Mouse (Mus musculus) midbrain, embryonic 15.5 days (tissue): ENCODE measurements around the gene Asb4. TPM values are rescaled to one million over a fixed set of nuclear protein-coding genes. Genes with fewer than 3 reads are reported as not detected.
"Not testable (repeated sequence)": the region's sequence is repeated elsewhere in the genome, so short reads cannot be mapped to it uniquely, and the experiment has no call there.

Source experiments
- ATAC-seq: fragments of 200-750 bp; cut with Nextera tagmentation; replicated peaks from 2 replicates; pipeline ENCODE4 v1.8.0; 2017; ENCODE audit warnings: moderate TSS enrichment
- H3K27ac ChIP-seq: fragments of 300-500 bp; sonication (generic); 2 replicates; pipeline ENCODE4 v1.5.1; 2015; ENCODE audit warnings: mild to moderate bottlenecking, inconsistent platforms
- H3K27me3 ChIP-seq: fragments of 300-500 bp; sonication (generic); replicated peaks from 2 replicates; pipeline ENCODE4 v1.6.1; 2015; ENCODE audit warnings: inconsistent platforms
- H3K36me3 ChIP-seq: fragments of 300-500 bp; sonication (generic); replicated peaks from 2 replicates; pipeline ENCODE4 v1.6.1; 2015; ENCODE audit warnings: inconsistent platforms
- H3K4me1 ChIP-seq: fragments of 300-500 bp; sonication (generic); 2 replicates; pipeline ENCODE4 v1.6.1; 2015; ENCODE audit warnings: inconsistent platforms
- H3K4me2 ChIP-seq: fragments of 300-500 bp; sonication (generic); 2 replicates; pipeline ENCODE4 v1.6.1; 2015; ENCODE audit warnings: inconsistent platforms, mild to moderate bottlenecking, moderate library complexity
- H3K4me3 ChIP-seq: fragments of 300-500 bp; sonication (generic); 2 replicates; pipeline ENCODE4 v1.5.1; 2015; ENCODE audit warnings: mild to moderate bottlenecking, inconsistent platforms
- H3K9ac ChIP-seq: fragments of 300-500 bp; sonication (generic); 2 replicates; pipeline ENCODE4 v1.6.1; 2015; ENCODE audit warnings: mild to moderate bottlenecking, inconsistent platforms
- H3K9me3 ChIP-seq: fragments of 300-500 bp; sonication (generic); 2 replicates; pipeline ENCODE4 v1.6.1; 2016; ENCODE audit warnings: inconsistent platforms
- WGBS: fragments of 180-500 bp; shearing (Covaris S2); methylation state at CpG from one replicate; pipeline ENCODE4 v1.1.7; 2015; ENCODE audit warnings: mixed read lengths; 5-methylcytosine and 5-hydroxymethylcytosine counted together
- polyA plus RNA-seq: library from polyadenylated mRNA; unstranded; fragments of >200 nt; fragmentation: Nextera tagmentation; extraction: Ambion mirVana; gene quantifications from 2 replicates; pipeline ENCODE4 v1.2.1, GENCODE M21; 2015

The Asb4 gene
- 17.5 and 17.6 TPM in 2 replicates for polyA plus RNA-seq

DNA sequence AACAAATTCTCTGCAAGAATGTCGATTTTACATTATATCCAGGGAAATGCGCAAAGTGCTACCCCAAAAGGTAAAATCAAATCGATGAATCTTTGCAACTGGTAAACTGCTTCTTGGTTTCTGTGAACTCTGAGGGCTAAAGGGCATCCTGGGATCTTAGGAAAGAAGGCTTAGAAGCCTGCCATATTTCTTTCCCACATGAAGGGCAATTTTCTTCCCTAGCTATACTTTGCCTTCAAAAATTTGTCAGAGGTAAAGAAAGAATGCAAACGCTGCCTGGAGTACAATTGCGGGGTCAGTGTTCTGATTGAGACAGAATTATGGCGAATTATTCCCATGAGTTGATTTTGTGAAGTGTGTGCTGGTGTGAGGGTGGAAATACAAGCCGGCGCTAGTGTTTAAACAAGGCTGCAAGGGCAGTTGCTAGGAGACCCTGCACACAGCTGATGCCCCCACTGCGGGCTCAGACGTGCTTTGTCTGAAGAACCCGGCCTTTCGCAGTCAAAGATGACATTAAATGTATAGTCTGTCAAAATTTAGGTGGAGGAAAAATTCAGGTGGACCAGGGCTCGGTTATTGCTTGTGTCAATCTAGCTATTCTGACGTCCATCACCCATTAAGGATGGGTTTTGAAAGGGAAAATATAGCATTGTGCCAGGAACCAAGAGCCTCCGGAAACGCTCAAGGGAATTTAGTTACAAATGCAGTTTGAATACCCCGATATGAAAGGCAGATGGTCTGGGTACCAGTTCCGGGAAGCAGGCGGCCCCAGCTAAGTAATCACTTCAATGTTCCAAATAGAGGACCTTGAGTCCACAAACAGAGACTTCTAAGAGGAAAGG is at the start of gene Asb4:
Gene Asb4, plus strand, starts transcription at position 51 of the 842 bp plus-strand sequence.
- peak within 1 kb of the TSS; percentile 29; the same call in 1 of the 2 replicates for H3K9ac ChIP-seq
- H3K4me2 ChIP-seq: peak within 1 kb of the TSS; percentile 53
- peak; percentile 71 for ATAC-seq
- 3% methylated on average over 19 of the region's 19 CpGs for WGBS
- H3K27ac ChIP-seq: peak within 1 kb of the TSS; percentile 76
- no peaks in the 10 kb centered on the region for H3K36me3 ChIP-seq
- H3K27me3 ChIP-seq: no peaks in the 10 kb centered on the region
- peak within 1 kb of the TSS; percentile 28 for H3K4me3 ChIP-seq
- peaks cover 51% of the 10 kb centered on the region for H3K4me1 ChIP-seq
- H3K9me3 ChIP-seq: no peaks in the 10 kb centered on the region

DNA sequence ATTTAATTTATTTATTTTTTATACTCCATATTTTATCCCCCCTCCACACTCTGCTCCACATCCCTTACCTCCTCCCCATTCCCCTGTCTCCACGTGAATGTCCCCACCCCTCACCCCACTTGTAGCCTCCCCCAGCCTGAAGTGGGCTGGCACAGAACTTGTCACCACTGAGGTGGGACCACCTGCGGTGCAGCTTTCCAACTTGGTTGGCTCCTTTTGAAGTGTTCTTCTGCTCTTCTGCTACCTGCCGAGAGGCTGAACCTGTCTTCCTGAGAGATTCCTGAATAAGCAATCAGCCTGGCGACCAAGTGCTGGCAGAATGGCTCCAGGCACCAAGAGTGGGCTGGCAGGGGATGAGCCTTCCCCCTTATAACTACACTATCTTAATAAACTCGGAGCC is 49.2 kb upstream of the Asb4 start:
- WGBS: 52% methylated on average over 5 of the region's 5 CpGs
- H3K4me3 ChIP-seq: no peak overlapping the region
- no peaks in the 10 kb centered on the region for H3K9me3 ChIP-seq
- no peaks in the 10 kb centered on the region for H3K36me3 ChIP-seq
- no peak overlapping the region for H3K9ac ChIP-seq
- no peak overlapping the region for H3K27ac ChIP-seq
- no peaks in the 10 kb centered on the region for H3K4me1 ChIP-seq
- H3K4me2 ChIP-seq: no peak overlapping the region
- no peak for ATAC-seq
- no peaks in the 10 kb centered on the region for H3K27me3 ChIP-seq

DNA sequence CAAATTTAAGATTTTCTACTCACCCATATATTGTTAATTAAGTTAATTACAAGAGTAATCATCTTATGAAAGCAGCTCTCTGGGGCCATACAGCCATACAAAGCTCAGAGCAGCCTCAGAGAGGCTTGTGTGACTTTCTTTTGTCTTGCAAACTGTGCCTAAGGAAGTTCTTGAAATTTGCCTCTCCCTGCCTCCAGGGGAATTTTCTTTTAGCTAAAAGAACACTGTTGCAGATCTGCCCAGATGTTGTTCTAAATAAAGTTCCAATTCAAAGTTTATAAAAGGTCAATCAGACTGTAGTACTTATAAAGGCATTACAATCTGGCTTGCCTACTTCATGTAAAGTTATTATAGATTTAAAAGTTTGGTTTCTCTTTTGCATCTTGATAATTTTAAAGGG is 47.2 kb upstream of the Asb4 start:
- not testable (repeated sequence) for H3K36me3 ChIP-seq, H3K9me3 ChIP-seq, H3K27me3 ChIP-seq, H3K4me3 ChIP-seq, H3K27ac ChIP-seq, H3K4me1 ChIP-seq, H3K9ac ChIP-seq, ATAC-seq, H3K4me2 ChIP-seq

DNA sequence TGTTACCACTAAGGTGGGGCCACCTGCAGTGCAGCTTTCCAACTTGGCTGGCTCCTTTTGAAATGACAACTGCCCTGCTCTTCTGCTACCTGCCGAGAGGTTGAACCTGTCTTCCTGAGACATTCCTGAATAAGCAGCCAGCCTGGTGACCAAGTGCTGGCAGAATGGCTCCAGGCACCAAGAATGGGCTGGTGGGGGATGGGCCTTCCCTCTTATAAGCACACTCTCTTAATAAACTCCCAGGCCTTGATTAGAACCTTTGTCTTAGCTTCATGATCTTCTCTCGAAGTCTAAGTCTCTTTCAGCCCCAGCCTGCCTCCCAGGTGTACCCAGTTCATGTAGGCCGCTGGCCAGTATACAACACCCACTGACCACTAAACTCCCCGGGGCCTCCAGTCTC is 44.4 kb upstream of the Asb4 start:
- not testable (repeated sequence) for H3K27ac ChIP-seq, H3K9ac ChIP-seq, H3K4me2 ChIP-seq, H3K4me1 ChIP-seq, H3K27me3 ChIP-seq, H3K9me3 ChIP-seq, H3K36me3 ChIP-seq, ATAC-seq, H3K4me3 ChIP-seq
- 92% methylated on average over 4 of the region's 4 CpGs for WGBS

DNA sequence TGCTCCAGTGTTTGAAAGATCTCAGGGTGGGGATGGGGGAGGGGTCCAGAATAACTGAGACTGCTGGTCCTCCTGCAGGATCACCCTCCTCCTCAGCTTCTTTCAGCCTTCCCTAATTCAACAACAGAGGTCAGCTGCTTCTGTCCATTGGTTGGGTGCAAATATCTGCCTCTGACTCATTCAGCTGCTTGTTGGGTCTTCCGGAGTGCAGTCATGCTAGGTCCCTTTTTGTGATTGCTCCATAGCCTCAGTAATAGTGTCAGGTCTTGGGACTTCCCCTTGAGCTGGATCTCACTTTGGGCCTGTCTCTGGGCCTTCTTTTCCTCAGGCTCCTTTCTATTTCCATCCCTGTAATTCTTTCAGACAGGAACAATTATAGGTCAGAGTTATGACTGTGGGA is 43.9 kb upstream of the Asb4 start:
- H3K27ac ChIP-seq, ATAC-seq, H3K36me3 ChIP-seq: not testable (repeated sequence)

DNA sequence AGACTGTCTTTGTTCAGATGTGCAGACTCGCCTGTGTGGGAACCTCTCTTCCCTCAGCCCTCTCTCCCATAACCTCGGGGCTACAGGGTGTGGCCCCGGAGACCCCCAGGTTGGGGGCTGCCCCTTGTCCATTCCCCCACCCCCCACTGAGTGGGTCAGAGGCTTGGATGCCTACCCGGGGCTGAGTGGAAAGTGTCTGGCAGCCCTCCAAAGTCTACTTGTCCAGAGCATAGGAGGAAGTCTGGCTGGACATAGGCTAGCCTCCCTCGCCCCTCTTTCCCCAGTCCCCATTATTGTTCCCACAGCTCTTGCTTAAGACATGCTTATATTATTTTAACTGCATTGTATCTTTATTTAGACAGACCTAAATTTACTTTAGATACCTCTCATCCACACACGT is 38.9 kb upstream of the Asb4 start:
- H3K4me3 ChIP-seq: no peak overlapping the region
- no peak overlapping the region for H3K9ac ChIP-seq
- H3K27ac ChIP-seq: no peak overlapping the region
- no peak overlapping the region for H3K4me2 ChIP-seq
- ATAC-seq: no peak
- WGBS: 81% methylated on average over 6 of the region's 6 CpGs
- no peaks in the 10 kb centered on the region for H3K36me3 ChIP-seq
- no peaks in the 10 kb centered on the region for H3K9me3 ChIP-seq
- no peaks in the 10 kb centered on the region for H3K4me1 ChIP-seq
- no peaks in the 10 kb centered on the region for H3K27me3 ChIP-seq

More for the DNA sequence above, 43.9 kb upstream of the Asb4 start:
- not testable (repeated sequence) for H3K9ac ChIP-seq, H3K4me2 ChIP-seq, H3K27me3 ChIP-seq, H3K4me3 ChIP-seq, H3K4me1 ChIP-seq, H3K9me3 ChIP-seq
- WGBS: 97% methylated on average over 1 of the region's 1 CpGs

DNA sequence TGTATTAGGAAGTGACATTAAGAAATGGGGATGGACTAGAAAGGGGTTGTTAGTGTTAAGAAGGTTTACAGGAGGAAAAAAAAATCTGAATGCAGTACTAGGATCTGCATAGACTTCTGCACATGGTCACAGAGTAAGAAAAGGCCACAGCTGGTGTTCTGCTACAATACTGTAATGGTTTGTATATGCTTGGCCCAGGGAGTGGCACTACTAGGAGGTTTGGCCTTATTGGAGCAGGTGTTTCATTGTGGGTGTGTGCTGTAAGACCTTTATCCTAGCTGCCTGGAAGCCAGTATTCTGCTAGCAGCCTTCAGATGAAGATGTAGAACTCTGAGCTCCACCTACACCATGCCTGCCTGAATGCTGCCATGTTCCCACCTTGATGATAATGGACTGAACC is 25.3 kb upstream of the Asb4 start:
- no peak overlapping the region for H3K4me2 ChIP-seq
- ATAC-seq: no peak
- H3K4me3 ChIP-seq: no peak overlapping the region
- no peaks in the 10 kb centered on the region for H3K27me3 ChIP-seq
- no peaks in the 10 kb centered on the region for H3K4me1 ChIP-seq
- H3K27ac ChIP-seq: no peak overlapping the region
- H3K9me3 ChIP-seq: no peaks in the 10 kb centered on the region
- H3K9ac ChIP-seq: no peak overlapping the region
- H3K36me3 ChIP-seq: no peaks in the 10 kb centered on the region

DNA sequence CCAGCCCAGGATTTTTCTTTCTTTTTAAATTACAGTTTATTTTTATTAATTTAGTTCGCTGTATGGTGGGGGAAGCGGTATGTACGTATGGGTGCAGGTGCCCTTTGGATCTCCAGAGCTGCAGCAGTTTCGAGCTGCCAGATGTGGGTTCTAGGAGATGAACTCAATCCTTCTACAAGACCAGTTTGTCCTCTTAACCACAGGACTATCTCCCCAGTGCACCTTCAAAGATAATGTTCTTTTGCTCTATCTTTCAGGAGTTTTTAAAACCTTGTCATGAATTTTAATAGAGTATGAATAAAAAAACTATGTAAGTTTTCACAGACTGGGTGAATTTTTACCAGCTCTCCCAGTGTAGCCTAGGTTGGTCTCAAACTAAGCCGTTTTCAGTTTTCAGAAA is 22.8 kb upstream of the Asb4 start:
- H3K4me3 ChIP-seq: no peak overlapping the region
- no peaks in the 10 kb centered on the region for H3K36me3 ChIP-seq
- no peak overlapping the region for H3K27ac ChIP-seq
- no peak for ATAC-seq
- H3K9me3 ChIP-seq: no peaks in the 10 kb centered on the region
- H3K4me1 ChIP-seq: no peaks in the 10 kb centered on the region
- no peak overlapping the region for H3K9ac ChIP-seq
- H3K27me3 ChIP-seq: no peaks in the 10 kb centered on the region
- 93% methylated on average over 5 of the region's 5 CpGs for WGBS
- H3K4me2 ChIP-seq: no peak overlapping the region

DNA sequence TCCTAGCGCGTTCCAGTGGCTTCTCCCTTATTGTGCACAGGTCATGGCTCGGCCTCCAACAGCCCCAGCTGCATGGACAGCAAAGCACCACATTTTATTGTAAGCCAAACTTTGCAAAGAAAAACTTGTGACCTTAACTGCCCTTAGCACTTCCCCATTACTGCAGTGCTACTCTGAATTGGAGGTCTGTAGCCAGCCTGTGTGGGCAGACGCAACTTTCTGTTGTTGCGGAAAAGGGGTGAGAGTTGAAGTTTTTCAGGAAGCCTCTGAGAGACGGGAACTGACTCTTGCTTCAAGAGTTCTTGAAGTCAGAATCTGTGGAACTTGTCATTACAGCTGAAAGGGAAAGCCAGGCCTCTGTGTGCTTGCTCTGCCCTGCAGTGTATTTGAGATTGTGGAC is 21.2 kb upstream of the Asb4 start:
- Histone ChIP-seq H3K27ac (no peak overlapping the region), H3K36me3 (no peaks in the 10 kb centered on the region), H3K9ac (no peak overlapping the region), H3K27me3 (no peaks in the 10 kb centered on the region), H3K4me3 (no peak overlapping the region), H3K9me3 (no peaks in the 10 kb centered on the region), H3K4me1 (no peaks in the 10 kb centered on the region), H3K4me2 (no peak overlapping the region)
- no peak for ATAC-seq
- WGBS: 78% methylated on average over 6 of the region's 6 CpGs

DNA sequence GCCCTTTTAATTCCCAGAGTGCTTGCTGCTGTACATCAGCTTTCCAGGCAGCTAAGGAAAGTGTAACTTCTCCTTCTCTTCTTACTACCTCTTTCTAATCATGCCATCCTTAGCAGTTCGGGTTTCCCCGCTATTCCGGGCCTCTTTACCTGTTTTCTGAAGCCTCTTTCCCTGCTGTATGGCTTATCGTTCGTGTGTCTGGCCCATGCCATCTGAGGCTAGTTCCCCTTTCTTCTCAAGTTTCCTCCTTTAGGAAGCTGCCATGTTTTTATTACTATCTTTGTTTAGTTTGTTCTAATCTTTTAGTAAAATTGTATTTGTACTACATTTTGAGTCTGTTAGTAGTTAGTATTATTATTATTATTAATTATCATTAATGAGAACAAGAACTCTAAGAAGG is 17.3 kb upstream of the Asb4 start:
- no peak overlapping the region for H3K4me2 ChIP-seq
- H3K4me1 ChIP-seq: no peaks in the 10 kb centered on the region
- WGBS: 87% methylated on average over 5 of the region's 5 CpGs
- no peak overlapping the region for H3K4me3 ChIP-seq
- no peaks in the 10 kb centered on the region for H3K27me3 ChIP-seq
- no peak for ATAC-seq
- no peaks in the 10 kb centered on the region for H3K9me3 ChIP-seq
- no peak overlapping the region for H3K9ac ChIP-seq
- H3K36me3 ChIP-seq: no peaks in the 10 kb centered on the region
- H3K27ac ChIP-seq: no peak overlapping the region

DNA sequence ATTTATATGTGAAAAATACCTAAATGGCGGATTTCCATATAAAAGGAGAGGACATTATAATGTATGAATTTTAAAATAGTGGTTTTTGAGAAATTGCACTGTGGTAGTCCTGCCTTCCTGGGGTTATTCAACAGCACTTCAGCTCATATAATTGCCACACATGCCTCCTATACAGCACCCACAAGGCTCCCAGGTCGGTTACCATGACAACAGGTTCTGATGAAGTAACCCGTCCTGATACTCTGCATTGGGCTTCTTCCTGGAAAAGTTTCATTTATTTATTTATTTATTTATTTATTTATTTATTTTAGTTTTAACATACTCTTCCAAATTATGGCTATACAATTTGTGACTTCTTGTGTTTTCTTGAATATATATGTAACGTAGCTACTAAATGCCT is 6.3 kb upstream of the Asb4 start:
- Histone ChIP-seq H3K9ac (no peak overlapping the region), H3K4me2 (no peak overlapping the region), H3K27ac (no peak overlapping the region), H3K27me3 (no peaks in the 10 kb centered on the region), H3K36me3 (no peaks in the 10 kb centered on the region), H3K9me3 (no peaks in the 10 kb centered on the region), H3K4me1 (peaks cover 29% of the 10 kb centered on the region), H3K4me3 (no peak overlapping the region)
- no peak for ATAC-seq
- WGBS: 73% methylated on average over 4 of the region's 4 CpGs

DNA sequence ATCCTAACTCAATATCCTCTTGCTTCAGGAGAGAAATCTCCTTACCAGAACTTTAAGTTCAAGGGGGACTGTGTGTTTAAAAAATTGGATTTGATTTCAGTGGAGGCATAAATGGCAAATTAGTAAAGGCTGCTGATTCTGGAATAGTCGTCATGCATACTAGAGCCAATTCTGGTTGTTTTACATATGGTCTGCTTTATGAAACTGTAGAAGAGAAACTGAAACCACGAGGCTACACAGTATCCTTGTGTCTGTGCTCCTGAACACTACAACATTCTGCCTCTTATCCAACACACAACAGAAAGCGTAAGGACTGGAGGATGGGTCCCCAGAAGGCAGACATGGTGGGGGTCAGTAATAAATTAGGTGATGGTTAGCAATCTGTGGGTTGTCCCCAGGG is 4.1 kb upstream of the Asb4 start:
- H3K4me2 ChIP-seq: peak overlapping the region; percentile 51; the same call in 1 of the 2 replicates
- WGBS: 85% methylated on average over 3 of the region's 3 CpGs
- no peak overlapping the region for H3K4me3 ChIP-seq
- H3K27me3 ChIP-seq: no peaks in the 10 kb centered on the region
- peak overlapping the region; percentile 80; the same call in 1 of the 2 replicates for H3K27ac ChIP-seq
- no peak for ATAC-seq
- H3K36me3 ChIP-seq: no peaks in the 10 kb centered on the region
- peaks cover 50% of the 10 kb centered on the region for H3K4me1 ChIP-seq
- no peak overlapping the region for H3K9ac ChIP-seq
- H3K9me3 ChIP-seq: no peaks in the 10 kb centered on the region
